Mouse (Mus musculus) mature B cell (primary cell): ENCODE results near the gene Fnbp1l.

Source experiments
- in situ Hi-C: fragments of 300-500 bp; cut with MboI; formaldehyde crosslinking; loops from 2 replicates; pipeline ENCODE4 v1.14.3; 2019

The Fnbp1l gene

GRCm38 (mm10) chr3:122606105-122606801 lies 13.3 kb downstream of the Fnbp1l start:
- in situ Hi-C loops, result no loop called here

GRCm38 (mm10) chr3:122603229-122603628 lies 16.3 kb downstream of the Fnbp1l start:
- in situ Hi-C loops, result no loop called here

DNA sequence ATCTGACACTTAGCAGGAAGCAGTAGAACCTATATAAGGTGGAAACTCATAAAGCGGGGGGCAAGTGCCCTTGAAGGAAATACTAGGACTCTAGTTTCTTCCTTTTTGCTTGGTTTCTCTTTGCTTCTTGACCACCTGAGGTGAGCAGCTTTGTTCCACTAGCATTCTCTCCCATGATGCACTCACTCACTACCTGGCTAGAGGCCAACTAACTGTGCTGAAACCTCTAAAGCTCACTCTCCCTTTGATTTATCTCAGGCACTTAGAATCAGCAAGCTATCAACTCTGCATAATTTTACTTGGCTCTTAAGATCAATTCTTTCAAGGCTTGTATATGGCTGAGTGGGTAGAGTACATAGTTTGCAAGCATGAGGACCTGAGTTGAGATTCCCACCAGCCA lies 17.1 kb downstream of the Fnbp1l start:
- in situ Hi-C loops, result no loop called here

DNA sequence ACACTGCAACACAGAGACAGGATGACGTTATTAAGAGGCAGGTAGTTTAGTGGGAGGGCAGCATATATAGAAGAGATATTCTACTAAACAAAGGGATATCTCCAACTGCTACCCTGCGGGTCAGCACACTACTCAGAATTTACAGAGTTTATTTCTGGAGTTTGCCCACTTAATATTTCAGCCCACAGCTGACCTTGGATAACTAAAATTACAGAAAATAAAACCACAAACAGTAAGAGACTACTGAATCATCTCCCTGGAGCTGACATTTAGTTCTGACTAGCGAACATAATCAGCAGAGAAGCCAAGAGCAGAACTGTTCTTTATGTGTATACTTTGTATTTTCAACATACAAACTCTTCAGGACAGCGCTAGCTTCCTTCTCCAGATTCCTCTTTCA lies 20.2 kb downstream of the Fnbp1l start:
- in situ Hi-C loops, result no loop called here

- in situ Hi-C loops, result no loop called here
Observed at GRCm38 (mm10) chr3:122590804-122591203, 28.7 kb downstream of the Fnbp1l start.

GRCm38 (mm10) chr3:122590346-122590745 lies 29.2 kb downstream of the Fnbp1l start:
- in situ Hi-C loops, result no loop called here

GRCm38 (mm10) chr3:122586918-122587641 lies 32.4 kb downstream of the Fnbp1l start:
- in situ Hi-C loops, result no loop called here

- in situ Hi-C loops, result no loop called here
Observed at GRCm38 (mm10) chr3:122577360-122577759, 42.2 kb downstream of the Fnbp1l start.

- in situ Hi-C loops, result no loop called here
Observed at GRCm38 (mm10) chr3:122574921-122575320, 44.6 kb downstream of the Fnbp1l start.

DNA sequence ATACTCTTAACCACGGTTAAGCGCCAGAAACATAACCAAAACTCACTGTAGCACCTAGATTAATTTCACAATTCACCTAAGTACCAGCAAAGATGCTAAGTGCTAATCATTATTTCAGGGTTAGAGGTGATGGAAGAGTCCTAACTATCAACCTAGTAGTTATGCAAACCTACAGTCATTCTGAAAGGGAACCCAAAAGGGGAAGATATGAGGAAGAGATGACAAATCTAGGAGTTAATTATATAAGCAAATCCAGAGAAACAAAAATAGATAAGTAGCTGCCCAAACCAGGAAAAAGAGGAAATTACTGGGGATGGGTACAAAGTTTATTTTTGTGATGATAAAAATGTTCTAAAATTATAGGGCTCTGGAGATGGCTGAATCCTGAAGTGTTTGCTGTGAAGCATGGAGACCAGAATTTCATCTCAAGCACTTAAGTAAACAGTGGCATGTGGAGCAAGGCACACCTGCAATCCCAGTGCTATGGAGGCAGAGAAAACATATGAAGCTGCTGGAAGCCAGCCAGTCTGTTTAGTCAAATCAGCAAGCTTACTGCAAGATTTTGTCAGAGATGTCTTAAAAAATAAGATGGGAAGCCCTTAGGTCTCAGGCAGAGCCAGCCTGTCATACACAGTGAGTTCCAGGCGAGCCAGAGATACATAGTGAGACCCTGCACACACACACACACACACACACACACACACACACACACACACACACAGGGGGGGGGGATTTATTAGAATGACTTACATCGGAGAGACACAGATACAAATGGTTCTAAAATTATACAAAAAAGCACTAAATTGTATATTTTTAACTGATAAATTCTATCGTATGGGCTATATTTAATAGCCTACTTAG lies 45.9 kb downstream of the Fnbp1l start:
- in situ Hi-C loops, result no loop called here

- in situ Hi-C loops, result no loop called here
Observed at GRCm38 (mm10) chr3:122566549-122566948, 53.0 kb downstream of the Fnbp1l start.

GRCm38 (mm10) chr3:122566112-122566511 lies 53.4 kb downstream of the Fnbp1l start:
- in situ Hi-C loops, result no loop called here

GRCm38 (mm10) chr3:122565285-122565684 lies 54.2 kb downstream of the Fnbp1l start:
- in situ Hi-C loops, result no loop called here

DNA sequence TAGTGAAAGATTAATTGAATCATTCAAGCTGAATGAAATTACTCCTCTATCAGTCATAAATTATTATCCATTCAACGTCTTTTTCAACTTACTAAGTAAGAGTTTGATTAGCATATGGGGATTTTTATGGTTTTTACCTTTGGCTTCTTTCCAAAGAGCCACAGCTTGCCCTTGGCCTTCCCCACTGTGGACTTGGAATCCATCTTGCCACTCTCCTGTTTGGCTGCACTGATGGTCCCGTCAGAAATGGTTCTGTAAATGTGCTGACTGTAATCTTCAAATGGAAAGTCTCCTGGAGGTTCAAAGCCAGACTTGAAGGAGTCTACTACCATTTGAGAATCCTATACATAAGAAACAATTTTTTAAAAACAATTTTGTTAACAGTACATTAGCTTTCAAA lies 61.7 kb downstream of the Fnbp1l start:
- in situ Hi-C loops, result no loop called here

- in situ Hi-C loops, result no loop called here
Observed at GRCm38 (mm10) chr3:122551174-122551573, 68.3 kb downstream of the Fnbp1l start.

- in situ Hi-C loops, result no loop called here
Observed at GRCm38 (mm10) chr3:122547469-122547868, 72.0 kb downstream of the Fnbp1l start.

DNA sequence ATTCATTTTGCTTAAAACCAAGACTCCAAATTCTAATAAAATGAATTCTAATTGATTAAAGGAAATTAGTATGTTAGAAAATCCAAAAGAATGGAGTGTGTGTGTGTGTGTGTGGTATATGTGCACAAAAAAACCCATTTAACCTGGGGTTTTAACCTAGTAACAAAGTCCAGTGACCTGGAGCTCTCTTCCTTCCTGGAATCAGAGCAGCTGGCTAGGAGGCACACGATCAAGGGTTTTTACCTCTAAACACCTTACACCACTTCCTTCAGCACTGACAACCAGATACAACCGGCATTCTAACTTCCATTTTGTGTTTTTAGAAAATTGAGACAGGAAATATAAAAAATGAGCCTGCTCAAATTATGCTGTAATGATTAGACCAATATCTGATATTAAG lies 74.2 kb downstream of the Fnbp1l start:
- in situ Hi-C loops, result no loop called here

DNA sequence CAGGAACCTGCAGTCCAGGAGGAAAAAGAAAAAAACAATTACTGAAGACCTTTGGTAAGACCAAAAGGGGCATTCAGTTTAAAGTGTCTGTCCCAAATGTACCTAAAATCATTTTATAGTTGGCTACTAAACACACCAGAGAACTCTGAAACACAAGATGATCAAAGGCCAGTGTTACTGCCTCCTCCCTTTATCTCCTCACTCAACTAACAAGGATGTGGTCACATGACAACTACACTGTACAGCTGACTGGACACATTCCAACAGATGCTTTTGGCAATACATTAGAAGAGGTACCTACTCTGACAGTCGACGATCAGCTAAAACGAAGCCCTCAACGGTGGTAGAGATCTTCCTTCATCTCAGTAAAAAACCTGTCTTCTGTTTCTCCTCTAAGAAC lies 78.6 kb downstream of the Fnbp1l start:
- in situ Hi-C loops, result no loop called here

GRCm38 (mm10) chr3:122539961-122540690 lies 79.4 kb downstream of the Fnbp1l start:
- in situ Hi-C loops, result no loop called here

GRCm38 (mm10) chr3:122538851-122539250 lies 80.7 kb downstream of the Fnbp1l start:
- in situ Hi-C loops, result no loop called here

DNA sequence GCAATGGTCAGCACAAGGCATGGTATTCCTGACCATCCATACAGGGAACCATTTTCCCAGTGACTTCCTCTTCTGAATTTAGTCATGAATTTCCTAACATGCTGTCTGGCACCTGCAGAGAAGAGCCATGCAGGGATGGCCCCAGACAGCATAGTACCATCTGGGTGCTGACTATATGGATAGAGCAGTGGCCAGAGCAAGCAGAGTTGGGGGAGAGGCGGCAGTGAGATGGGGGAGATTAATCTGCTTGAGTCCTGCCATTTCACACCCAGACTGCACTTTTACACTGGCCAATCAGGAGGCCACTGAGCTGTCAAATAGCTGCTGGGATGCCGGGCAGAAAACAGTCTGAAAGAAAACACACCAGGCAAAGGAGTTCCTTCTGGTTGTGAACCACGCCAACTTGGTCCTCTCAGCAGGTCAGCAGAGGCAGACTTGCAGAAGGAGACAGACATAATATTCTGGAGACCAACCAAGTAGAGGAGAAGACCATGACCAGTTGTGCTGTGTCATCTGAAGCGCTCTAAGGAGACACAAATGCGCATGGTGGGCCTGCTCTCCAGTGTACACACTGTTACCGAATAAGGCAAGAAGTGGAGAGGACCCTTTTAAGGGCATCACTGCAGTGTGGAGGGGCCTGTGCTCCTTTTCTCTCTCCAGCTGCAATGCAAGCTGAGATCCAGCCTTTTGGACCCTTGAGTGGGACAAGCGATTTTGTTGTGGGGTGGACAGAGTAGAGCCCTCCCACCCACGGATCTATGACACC lies 83.4 kb downstream of the Fnbp1l start:
- in situ Hi-C loops, result no loop called here
